Mouse (Mus musculus) spleen, adult 2 months (tissue): ENCODE measurements around the gene Cnot4.
"Not testable (repeated sequence)": the region's sequence is repeated elsewhere in the genome, so short reads cannot be mapped to it uniquely, and the experiment has no call there.

Source experiments
- CTCF ChIP-seq: fragments of 200-500 bp; IDR thresholded peaks from 2 replicates; pipeline ENCODE4 v1.5.1; 2011; ENCODE audit warnings: mild to moderate bottlenecking, inconsistent platforms; ENCODE audit not compliant: insufficient read depth, insufficient read length, insufficient replicate concordance; ENCODE audit errors: extremely low read depth
- POLR2A ChIP-seq: fragments of 200-500 bp; IDR thresholded peaks from 2 replicates; pipeline ENCODE4 v1.6.1; 2011; ENCODE audit warnings: low read depth, low read length, inconsistent platforms

DNA sequence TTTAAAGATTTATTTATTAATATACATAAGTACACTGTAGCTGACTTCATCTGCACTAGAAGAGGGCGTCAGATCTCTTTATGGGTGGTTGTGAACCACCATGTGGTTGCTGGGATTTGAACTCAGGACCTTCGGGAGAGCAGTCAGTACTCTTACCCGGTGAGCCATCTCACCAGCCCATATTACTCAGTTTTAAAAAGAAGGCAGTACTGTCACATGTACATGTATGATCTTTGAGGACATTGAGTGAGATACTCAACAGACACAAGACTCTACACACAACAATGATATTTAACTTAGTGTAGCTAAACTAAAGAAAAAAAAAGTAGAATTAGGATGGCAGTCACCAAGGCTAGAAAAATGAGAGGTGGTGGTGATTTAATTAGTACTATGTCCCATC lies 45.8 kb upstream of the Cnot4 start:
- not testable (repeated sequence) for TF ChIP-seq CTCF, POLR2A
